Mouse (Mus musculus) gastrocnemius, postnatal 14 days (tissue): ENCODE data around the gene Ptbp3. TPM values are rescaled to one million over a fixed set of nuclear protein-coding genes. Genes with fewer than 3 reads are reported as not detected.
A peak's percentile ranks its signal among the peaks of the same experiment; 100 is the strongest.
"Not testable (repeated sequence)": the region's sequence is repeated elsewhere in the genome, so short reads cannot be mapped to it uniquely, and the experiment has no call there.

ENCODE experiments used
- DNase-seq: peaks from one replicate; pipeline ENCODE4 v3.0.0; 2021; ENCODE audit warnings: mixed read lengths
- intact Hi-C: fragments of 180-260 bp; cut with DNase I; formaldehyde crosslinking; loops from one replicate; pipeline ENCODE4 v1.15.1; 2025; ENCODE audit warnings: low total_unique reads
- total RNA-seq, 2 experiments: library from RNA; stranded (reverse); gene quantifications; 2 replicates each; pipeline ENCODE4 v1.2.3; 2021

Ptbp3 gene
- total RNA-seq, 2 experiments from 2014 or later, result 18.5 to 20.3 TPM

- intact Hi-C loops, result no loop called here
- DNase-seq, result no peak
Measured at GRCm38 (mm10) chr4:59558096-59558720, 9.0 kb upstream of the Ptbp3 start.

GRCm38 (mm10) chr4:59557343-59557742, 8.2 kb upstream of the Ptbp3 start:
- intact Hi-C loops, DNase-seq: not testable (repeated sequence)

- intact Hi-C loops, result no loop called here
- no peak for DNase-seq
Measured at GRCm38 (mm10) chr4:59555177-59555576, 6.0 kb upstream of the Ptbp3 start.

GRCm38 (mm10) chr4:59553576-59553975, 4.4 kb upstream of the Ptbp3 start:
- intact Hi-C loops, result no loop called here
- DNase-seq, result no peak

GRCm38 (mm10) chr4:59552835-59553234, 3.7 kb upstream of the Ptbp3 start:
- no peak for DNase-seq
- intact Hi-C loops, result no loop called here

- intact Hi-C loops, result no loop called here
- no peak for DNase-seq
Measured at GRCm38 (mm10) chr4:59551901-59552300, 2.7 kb upstream of the Ptbp3 start.

GRCm38 (mm10) chr4:59549977-59550560, 905 bp upstream of the Ptbp3 start:
- intact Hi-C loops, result no loop called here
- no peak for DNase-seq

- intact Hi-C loops, result no loop called here
Measured at GRCm38 (mm10) chr4:59548560-59549174, 497 bp downstream of the Ptbp3 start.

GRCm38 (mm10) chr4:59548011-59548559, 1.1 kb downstream of the Ptbp3 start:
- no peak for DNase-seq
- intact Hi-C loops, result no loop called here

More at GRCm38 (mm10) chr4:59548560-59549174, 497 bp downstream of the Ptbp3 start:
- DNase-seq, result peak; percentile 74

GRCm38 (mm10) chr4:59547136-59547889, 1.9 kb downstream of the Ptbp3 start:
- intact Hi-C loops, result no loop called here
- DNase-seq, result no peak

- intact Hi-C loops, result no loop called here
- no peak for DNase-seq
Measured at GRCm38 (mm10) chr4:59546285-59547071, 2.7 kb downstream of the Ptbp3 start.

- intact Hi-C loops, result no loop called here
Measured at GRCm38 (mm10) chr4:59544654-59545053, 4.5 kb downstream of the Ptbp3 start.

GRCm38 (mm10) chr4:59543006-59543405, 6.2 kb downstream of the Ptbp3 start:
- no peak for DNase-seq
- intact Hi-C loops, result no loop called here

More at GRCm38 (mm10) chr4:59544654-59545053, 4.5 kb downstream of the Ptbp3 start:
- DNase-seq, result no peak

GRCm38 (mm10) chr4:59536281-59536680, 12.9 kb downstream of the Ptbp3 start:
- intact Hi-C loops, result no loop called here
- DNase-seq, result no peak

- intact Hi-C loops, result no loop called here
- DNase-seq, result no peak
Measured at GRCm38 (mm10) chr4:59535624-59536023, 13.5 kb downstream of the Ptbp3 start.

- intact Hi-C loops, result no loop called here
- no peak for DNase-seq
Measured at GRCm38 (mm10) chr4:59533268-59533667, 15.9 kb downstream of the Ptbp3 start.

GRCm38 (mm10) chr4:59531172-59531571, 18.0 kb downstream of the Ptbp3 start:
- no peak for DNase-seq
- intact Hi-C loops, result no loop called here

GRCm38 (mm10) chr4:59527470-59527869, 21.7 kb downstream of the Ptbp3 start:
- DNase-seq, result no peak
- intact Hi-C loops, result no loop called here

GRCm38 (mm10) chr4:59526728-59527127, 22.4 kb downstream of the Ptbp3 start:
- no peak for DNase-seq
- intact Hi-C loops, result no loop called here
